In the genomic region with DNA sequence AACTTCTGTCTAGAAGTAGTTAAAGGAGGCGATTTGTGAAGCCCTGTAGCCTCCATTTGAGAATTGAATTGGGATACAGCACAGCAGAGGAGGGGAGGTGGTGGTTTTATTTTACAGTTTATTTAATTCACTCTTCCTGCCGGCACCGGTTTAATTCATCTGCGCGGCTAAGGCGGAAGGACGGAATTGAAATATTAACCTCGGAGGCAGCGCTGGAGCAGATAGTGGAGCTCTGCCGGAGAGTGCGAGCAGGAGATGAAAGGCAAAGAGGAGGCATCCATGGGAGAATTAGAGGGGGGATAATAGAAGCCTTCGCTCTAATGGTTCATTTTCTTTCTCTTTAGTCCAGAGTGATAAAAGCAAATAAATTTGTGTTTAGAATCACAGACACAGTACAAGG, we compare ENCODE assay signal across 15 mouse cellular contexts.
A peak's percentile ranks its signal among the peaks of the same experiment; 100 is the strongest.
DNase-seq lines count a peak whose midpoint lies in the region; ATAC-seq and TF ChIP-seq lines count a peak whose summit lies in the region.
"Had no signal": no experiment of that assay in that cellular context is flagged by ENCODE, and none has a peak within 500 bp of the region (broad histone marks: within the 10 kb centered on the region; RNA-seq: fewer than 3 reads in every experiment).

No protein-coding gene starts in this region.

- no peak for TF ChIP-seq POLR2A in limb, embryonic 14.5 days (IDR thresholded peaks at IDR 0.05; ENCODE audit: borderline replicate concordance, extremely low read depth, insufficient read depth, insufficient read length)

- ATAC-seq in limb, embryonic 14.5 days (ENCODE audit: low FRiP score, low read depth): no peak
- peak; percentile 16; the same call in 1 of the 2 replicates for ATAC-seq in kidney, embryonic 16.5 days (ENCODE audit: low FRiP score, low TSS enrichment)
- peak; percentile 75 for ATAC-seq in neural tube, embryonic 15.5 days (ENCODE audit: low FRiP score)
- ATAC-seq: inflammation-experienced regulatory T-cells, adult 6 months had no signal

- H3K9ac ChIP-seq in limb, embryonic 14.5 days (ENCODE audit: low read depth, low read length, severe bottlenecking): 0 out of 2 replicates have a peak overlapping the region, but pooled peaks have one; percentile 7
- no peak overlapping the region for H3K9ac ChIP-seq in kidney, embryonic 16.5 days (replicated peaks; ENCODE audit: low read length)
- no peak overlapping the region for H3K9ac ChIP-seq in neural tube, embryonic 15.5 days (replicated peaks)
- H3K9ac ChIP-seq: lung, embryonic 14.5 days; neural tube, embryonic 12.5 days had no signal

- intact Hi-C loops in gastrocnemius, postnatal 14 days (cut with DNase I; ENCODE audit: low total_unique reads): no loop called here

- H3K4me2 ChIP-seq in limb, embryonic 14.5 days (replicated peaks; ENCODE audit: low read depth, low read length, severe bottlenecking): no peak overlapping the region
- peak overlapping the region; percentile 21; the same call in 1 of the 2 replicates for H3K4me2 ChIP-seq in kidney, embryonic 16.5 days (replicated peaks; ENCODE audit: low read depth, low read length)
- peak overlapping the region; percentile 38 for H3K4me2 ChIP-seq in neural tube, embryonic 15.5 days
- H3K4me2 ChIP-seq: liver, embryonic 11.5 days; lung, embryonic 14.5 days; neural tube, embryonic 12.5 days had no signal

- H3K27me3 ChIP-seq in limb, embryonic 14.5 days (ENCODE audit: control insufficient read depth, insufficient read depth, low read length): no peaks in the 10 kb centered on the region
- no peaks in the 10 kb centered on the region for H3K27me3 ChIP-seq in limb, embryonic 10.5 days (ENCODE audit: low read depth, poor library complexity, severe bottlenecking)
- no peaks in the 10 kb centered on the region for H3K27me3 ChIP-seq in kidney, embryonic 16.5 days (ENCODE audit: insufficient read depth, low read length)
- no peaks in the 10 kb centered on the region for H3K27me3 ChIP-seq in neural tube, embryonic 15.5 days (replicated peaks)
- H3K27me3 ChIP-seq: neural tube, embryonic 12.5 days had no signal

- peaks cover 3% of the 10 kb centered on the region; the same call in 1 of the 2 replicates for H3K4me1 ChIP-seq in limb, embryonic 14.5 days (ENCODE audit: control insufficient read depth, insufficient read depth, low read length)
- H3K4me1 ChIP-seq in limb, embryonic 10.5 days: no peaks in the 10 kb centered on the region
- H3K4me1 ChIP-seq in kidney, embryonic 16.5 days (ENCODE audit: insufficient read depth, low read length): peaks cover 18% of the 10 kb centered on the region; the same call in 1 of the 2 replicates
- peaks cover 13% of the 10 kb centered on the region for H3K4me1 ChIP-seq in neural tube, embryonic 15.5 days
- H3K4me1 ChIP-seq: neural tube, embryonic 12.5 days had no signal

- H3K9me3 ChIP-seq in limb, embryonic 14.5 days (ENCODE audit: control insufficient read depth, low read length): no peaks in the 10 kb centered on the region
- H3K9me3 ChIP-seq in limb, embryonic 10.5 days (replicated peaks): no peaks in the 10 kb centered on the region
- H3K9me3 ChIP-seq in kidney, embryonic 16.5 days (ENCODE audit: low read length): 0 out of 2 replicates have a peak, but pooled peaks cover 3% of the 10 kb centered on the region
- no peaks in the 10 kb centered on the region for H3K9me3 ChIP-seq in neural tube, embryonic 15.5 days (replicated peaks)
- H3K9me3 ChIP-seq: neural tube, embryonic 12.5 days had no signal

- no peaks in the 10 kb centered on the region for H3K36me3 ChIP-seq in limb, embryonic 14.5 days (ENCODE audit: control insufficient read depth, insufficient read depth, low read length)
- H3K36me3 ChIP-seq in limb, embryonic 10.5 days: no peaks in the 10 kb centered on the region
- H3K36me3 ChIP-seq in kidney, embryonic 16.5 days (ENCODE audit: insufficient read depth, low read length): no peaks in the 10 kb centered on the region
- H3K36me3 ChIP-seq in neural tube, embryonic 15.5 days: no peaks in the 10 kb centered on the region
- H3K36me3 ChIP-seq: neural tube, embryonic 12.5 days had no signal

- H3K27ac ChIP-seq in limb, embryonic 14.5 days (replicated peaks; ENCODE audit: low read depth, low read length): no peak overlapping the region
- no peak overlapping the region for H3K27ac ChIP-seq in limb, embryonic 10.5 days
- no peak overlapping the region for H3K27ac ChIP-seq in kidney, embryonic 16.5 days (ENCODE audit: low read length)
- no peak overlapping the region; the same call in 1 of the 2 replicates for H3K27ac ChIP-seq in neural tube, embryonic 15.5 days (replicated peaks)
- H3K27ac ChIP-seq: neural tube, embryonic 12.5 days; stomach, postnatal 0 days had no signal

- no peak overlapping the region for H3K4me3 ChIP-seq in limb, embryonic 14.5 days (replicated peaks; ENCODE audit: low read length)
- H3K4me3 ChIP-seq in limb, embryonic 10.5 days: no peak overlapping the region
- H3K4me3 ChIP-seq in kidney, embryonic 16.5 days (ENCODE audit: low read length): no peak overlapping the region
- no peak overlapping the region for H3K4me3 ChIP-seq in neural tube, embryonic 15.5 days (replicated peaks)
- H3K4me3 ChIP-seq: neural tube, embryonic 12.5 days had no signal

- WGBS in limb, embryonic 14.5 days: 59% methylated on average over 12 of the region's 12 CpGs
- 83% methylated on average over 12 of the region's 12 CpGs for WGBS in limb, embryonic 10.5 days
- 35% methylated on average over 12 of the region's 12 CpGs for WGBS in kidney, embryonic 16.5 days
- WGBS in neural tube, embryonic 15.5 days: 39% methylated on average over 12 of the region's 12 CpGs

- DNase-seq in gastrocnemius, postnatal 10 days: peak; percentile 3
- no peak for DNase-seq in gastrocnemius, postnatal 14 days
- no peak for DNase-seq in limb, embryonic 14.5 days (ENCODE audit: low spot score)
- no peak for DNase-seq in limb, embryonic 10.5 days (ENCODE audit: low spot score)
- DNase-seq in adrenal gland, adult 18-20 months (ENCODE audit: low spot score in 2 of 2): no peak
- DNase-seq: adrenal gland, postnatal 14 days; cerebellum, adult 2 months; lung, embryonic 14.5 days; lung, postnatal 4 days had no signal
